8 mouse cellular contexts compared by ENCODE assay signal in genomic region chr9:114026261-114026934, GRCm38 (mm10). TPM values are rescaled to one million over a fixed set of nuclear protein-coding genes. Genes with fewer than 3 reads are reported as not detected.
DNase-seq lines count a peak whose midpoint lies in the region; ATAC-seq and TF ChIP-seq lines count a peak whose summit lies in the region.

No protein-coding gene starts in this region.

- no peaks in the 10 kb centered on the region for H3K9me3 ChIP-seq in hindbrain, embryonic 11.5 days (ENCODE audit: control insufficient read depth, low read length)
- H3K9me3 ChIP-seq in lung, postnatal 0 days (ENCODE audit: low read length): no peaks in the 10 kb centered on the region

- DNase-seq in Muller cell, postnatal 12 days (ENCODE audit: inconsistent ontology term): peak; percentile 93
- DNase-seq in cerebellum, adult 8-10 months: peak; percentile 83
- DNase-seq in forelimb bud, embryonic 11.5 days (ENCODE audit: low read depth, low spot score): peak; percentile 84
- peak; percentile 93 for DNase-seq in hindbrain, embryonic 11.5 days (ENCODE audit: low spot score)
- peak; percentile 77 to 84 for DNase-seq in layer of hippocampus, postnatal 10 days (ENCODE audit: low spot score in 2 of 2)
- DNase-seq in lung, postnatal 0 days (ENCODE audit: low spot score): peak; percentile 74
- peak; percentile 4 for DNase-seq in ovary, postnatal 10 days (ENCODE audit: low spot score)
- DNase-seq in thymus, postnatal 0 days (ENCODE audit: low spot score): peak; percentile 84

- no peak overlapping the region for H3K27ac ChIP-seq in hindbrain, embryonic 11.5 days (ENCODE audit: low read depth, low read length)
- no peak overlapping the region for H3K27ac ChIP-seq in lung, postnatal 0 days (ENCODE audit: low read length)

- peak overlapping the region; percentile 56 for H3K4me3 ChIP-seq in hindbrain, embryonic 11.5 days (ENCODE audit: low read depth, low read length)
- peak overlapping the region; percentile 47 for H3K4me3 ChIP-seq in lung, postnatal 0 days (ENCODE audit: low read depth, low read length)

- TF ChIP-seq CTCF in lung, postnatal 0 days (IDR thresholded peaks at IDR 0.05): 0 out of 2 replicates have a peak, but pooled peaks have one; percentile 4

- no peaks in the 10 kb centered on the region for H3K36me3 ChIP-seq in hindbrain, embryonic 11.5 days (ENCODE audit: control insufficient read depth, insufficient read depth, low read length)
- H3K36me3 ChIP-seq in lung, postnatal 0 days (ENCODE audit: insufficient read depth, low read length): no peaks in the 10 kb centered on the region

- no peak for TF ChIP-seq EP300 in lung, postnatal 0 days (IDR thresholded peaks at IDR 0.05)

- WGBS in hindbrain, embryonic 11.5 days: under 1% methylated on average over 47 of the region's 52 CpGs
- WGBS in lung, postnatal 0 days: under 1% methylated on average over 46 of the region's 52 CpGs

- H3K9ac ChIP-seq in hindbrain, embryonic 11.5 days (ENCODE audit: low read depth, low read length): peak overlapping the region; percentile 69
- H3K9ac ChIP-seq in lung, postnatal 0 days (replicated peaks; ENCODE audit: low read depth): no peak overlapping the region

- peak overlapping the region; percentile 59 for H3K4me2 ChIP-seq in hindbrain, embryonic 11.5 days (replicated peaks; ENCODE audit: low read depth, low read length)
- H3K4me2 ChIP-seq in lung, postnatal 0 days (replicated peaks; ENCODE audit: low read depth, low read length): peak overlapping the region; percentile 94

- peak; percentile 97 for ATAC-seq in hindbrain, embryonic 11.5 days (ENCODE audit: low FRiP score)
- peak; percentile 91 for ATAC-seq in lung, postnatal 0 days

- no peaks in the 10 kb centered on the region for H3K4me1 ChIP-seq in hindbrain, embryonic 11.5 days (replicated peaks; ENCODE audit: control insufficient read depth, insufficient read depth, low read length)
- no peaks in the 10 kb centered on the region; the same call in 1 of the 2 replicates for H3K4me1 ChIP-seq in lung, postnatal 0 days (ENCODE audit: insufficient read depth, low read depth, low read length)

- H3K27me3 ChIP-seq in hindbrain, embryonic 11.5 days (ENCODE audit: control insufficient read depth, insufficient read depth, low read length): no peaks in the 10 kb centered on the region
- no peaks in the 10 kb centered on the region for H3K27me3 ChIP-seq in lung, postnatal 0 days (replicated peaks; ENCODE audit: insufficient read depth, low read length)

RNA-seq across cellular contexts. Expression of gene Fbxl2, which starts 19.6 kb away (rescaled TPM):
- polyA plus RNA-seq in hindbrain, embryonic 11.5 days (2014; fragmentation: Nextera tagmentation; extraction: Ambion mirVana): 8.6 and 8.7 TPM in 2 replicates
- 10 to 100 TPM; 29.9 to 31.9 TPM for total RNA-seq in layer of hippocampus, postnatal 10 days (2021)
- 1.7 and 2.4 TPM in 2 replicates for polyA plus RNA-seq in lung, postnatal 0 days (2015; fragmentation: Nextera tagmentation; extraction: Ambion mirVana)
- polyA plus RNA-seq in thymus, postnatal 0 days (2015; fragmentation: Nextera tagmentation; extraction: Ambion mirVana): 1.6 and 2.1 TPM in 2 replicates

RNA-seq across cellular contexts. Expression of gene Susd5, which starts 30.5 kb away (rescaled TPM):
- 0.63 and 0.90 TPM in 2 replicates for polyA plus RNA-seq in hindbrain, embryonic 11.5 days (2014; fragmentation: Nextera tagmentation; extraction: Ambion mirVana)
- total RNA-seq in layer of hippocampus, postnatal 10 days (2021): 1 to 10 TPM; 1.6 to 2.3 TPM
- polyA plus RNA-seq in lung, postnatal 0 days (2015; fragmentation: Nextera tagmentation; extraction: Ambion mirVana): 0.04 TPM in 1 of 2 replicates, not detected in the other
- polyA plus RNA-seq in thymus, postnatal 0 days (2015; fragmentation: Nextera tagmentation; extraction: Ambion mirVana): 0.09 TPM in 1 of 2 replicates, not detected in the other

Comparison
In these comparisons a context has a peak if more than half of its experiments do, and no peak if none do; other contexts are left out.
1. DNase-seq: peak in every context shown above with its lines; median percentile 93 in Muller cell, postnatal 12 days; 93 in hindbrain, embryonic 11.5 days; 84 in forelimb bud, embryonic 11.5 days; 84 in thymus, postnatal 0 days; 83 in cerebellum, adult 8-10 months; 80 in layer of hippocampus, postnatal 10 days; 74 in lung, postnatal 0 days; 4 in ovary, postnatal 10 days.